Mouse (Mus musculus) erythroblast, embryonic 14.5 days (primary cell): ENCODE data around the gene Psmb8.

Source experiments
- GATA1 ChIP-seq: IDR thresholded peaks from 2 replicates; pipeline ENCODE4 v1.6.1; 2012; ENCODE audit warnings: low read length, inconsistent platforms, mixed read lengths
- TAL1 ChIP-seq: IDR thresholded peaks from 3 replicates; pipeline ENCODE4 v1.6.1; 2012; ENCODE audit warnings: low read length, inconsistent platforms, mixed read lengths

- TF ChIP-seq TAL1, result no peak
- TF ChIP-seq GATA1, result no peak
Observed at GRCm38 (mm10) chr17:34249878-34250277, 52.4 kb downstream of the Psmb8 start.
